In genomic region chr13:58972511-58972910, GRCm38 (mm10) we compare ENCODE assay signal across 20 mouse cellular contexts.
A peak's percentile ranks its signal among the peaks of the same experiment; 100 is the strongest.
DNase-seq lines count a peak whose midpoint lies in the region; ATAC-seq and TF ChIP-seq lines count a peak whose summit lies in the region.
"Had no signal": no experiment of that assay in that cellular context is flagged by ENCODE, and none has a peak within 500 bp of the region (broad histone marks: within the 10 kb centered on the region; RNA-seq: fewer than 3 reads in every experiment).

No protein-coding gene starts in this region.

- H3K9me3 ChIP-seq in midbrain, postnatal 0 days (ENCODE audit: low read length) = no peaks in the 10 kb centered on the region
- H3K9me3 ChIP-seq in midbrain, embryonic 16.5 days (replicated peaks; ENCODE audit: control insufficient read depth, low read length, poor library complexity, severe bottlenecking) = no peaks in the 10 kb centered on the region
- no peaks in the 10 kb centered on the region for H3K9me3 ChIP-seq in forebrain, embryonic 15.5 days
- no peaks in the 10 kb centered on the region; the same call in 1 of the 2 replicates for H3K9me3 ChIP-seq in limb, embryonic 13.5 days
- H3K9me3 ChIP-seq: embryonic facial prominence, embryonic 12.5 days; heart, embryonic 12.5 days; midbrain, embryonic 12.5 days had no signal

- WGBS in midbrain, postnatal 0 days = 67% methylated on average over 5 of the region's 5 CpGs
- 67% methylated on average over 5 of the region's 5 CpGs for WGBS in midbrain, embryonic 16.5 days
- WGBS in forebrain, embryonic 15.5 days = 14% methylated on average over 5 of the region's 5 CpGs
- WGBS in limb, embryonic 13.5 days = 53% methylated on average over 5 of the region's 5 CpGs

- H3K4me3 ChIP-seq in midbrain, postnatal 0 days (ENCODE audit: low read depth, low read length) = no peak overlapping the region
- no peak overlapping the region for H3K4me3 ChIP-seq in midbrain, embryonic 16.5 days (ENCODE audit: low read depth, low read length)
- H3K4me3 ChIP-seq in forebrain, embryonic 15.5 days = no peak overlapping the region
- H3K4me3 ChIP-seq in limb, embryonic 13.5 days = no peak overlapping the region
- H3K4me3 ChIP-seq: embryonic facial prominence, embryonic 12.5 days; heart, embryonic 12.5 days; midbrain, embryonic 12.5 days; myocyte had no signal

- DNase-seq in cerebellum, postnatal 14 days = peak; percentile 41 to 60
- no peak for DNase-seq in cerebellum, adult 18-20 months
- DNase-seq in midbrain, postnatal 0 days (ENCODE audit: low spot score) = peak; percentile 55
- no peak for DNase-seq in gastrocnemius, postnatal 36 days
- DNase-seq: adrenal gland, adult 2 months; cerebellum, adult 11-12 months; heart, postnatal 4 days; lung, adult 2 months; thymus, postnatal 36 days had no signal

- no peaks in the 10 kb centered on the region for H3K27me3 ChIP-seq in midbrain, postnatal 0 days (ENCODE audit: insufficient read depth, low read length)
- no peaks in the 10 kb centered on the region for H3K27me3 ChIP-seq in midbrain, embryonic 16.5 days (ENCODE audit: control insufficient read depth, insufficient read depth, low read depth, low read length)
- no peaks in the 10 kb centered on the region for H3K27me3 ChIP-seq in forebrain, embryonic 15.5 days
- no peaks in the 10 kb centered on the region for H3K27me3 ChIP-seq in limb, embryonic 13.5 days
- H3K27me3 ChIP-seq: heart, embryonic 12.5 days; midbrain, embryonic 12.5 days had no signal

- H3K27ac ChIP-seq in midbrain, postnatal 0 days (ENCODE audit: low read depth, low read length) = no peak overlapping the region
- H3K27ac ChIP-seq in midbrain, embryonic 16.5 days (ENCODE audit: low read length) = no peak overlapping the region
- peak overlapping the region; percentile 58 for H3K27ac ChIP-seq in forebrain, embryonic 15.5 days (replicated peaks)
- peak overlapping the region; percentile 48; the same call in 1 of the 2 replicates for H3K27ac ChIP-seq in limb, embryonic 13.5 days
- H3K27ac ChIP-seq: embryonic facial prominence, embryonic 12.5 days; kidney, postnatal 0 days; macrophage had no signal

- no peaks in the 10 kb centered on the region for H3K36me3 ChIP-seq in midbrain, postnatal 0 days (ENCODE audit: insufficient read depth, low read length)
- no peaks in the 10 kb centered on the region for H3K36me3 ChIP-seq in midbrain, embryonic 16.5 days (ENCODE audit: control insufficient read depth, insufficient read depth, low read length)
- H3K36me3 ChIP-seq in forebrain, embryonic 15.5 days = no peaks in the 10 kb centered on the region
- no peaks in the 10 kb centered on the region for H3K36me3 ChIP-seq in limb, embryonic 13.5 days
- H3K36me3 ChIP-seq: embryonic facial prominence, embryonic 12.5 days; heart, embryonic 12.5 days; midbrain, embryonic 12.5 days had no signal

- H3K4me2 ChIP-seq in midbrain, postnatal 0 days (ENCODE audit: low read depth, low read length, poor library complexity, severe bottlenecking) = no peak overlapping the region
- no peak overlapping the region for H3K4me2 ChIP-seq in midbrain, embryonic 16.5 days (ENCODE audit: low read length)
- H3K4me2 ChIP-seq in forebrain, embryonic 15.5 days (replicated peaks) = no peak overlapping the region
- H3K4me2 ChIP-seq in limb, embryonic 13.5 days (replicated peaks) = no peak overlapping the region
- H3K4me2 ChIP-seq: embryonic facial prominence, embryonic 12.5 days; heart, embryonic 12.5 days; midbrain, embryonic 12.5 days had no signal

- TF ChIP-seq CTCF in midbrain, postnatal 0 days (IDR thresholded peaks at IDR 0.05) = no peak

- intact Hi-C loops in gastrocnemius, postnatal 36 days (cut with DNase I) = no loop called here

- no peak overlapping the region for H3K9ac ChIP-seq in midbrain, postnatal 0 days (replicated peaks; ENCODE audit: low read length, poor library complexity, severe bottlenecking)
- H3K9ac ChIP-seq in midbrain, embryonic 16.5 days (ENCODE audit: low read depth, low read length) = no peak overlapping the region
- H3K9ac ChIP-seq in forebrain, embryonic 15.5 days (replicated peaks) = no peak overlapping the region
- H3K9ac ChIP-seq in limb, embryonic 13.5 days = no peak overlapping the region
- H3K9ac ChIP-seq: embryonic facial prominence, embryonic 12.5 days; heart, embryonic 12.5 days; midbrain, embryonic 12.5 days had no signal

- H3K4me1 ChIP-seq in midbrain, postnatal 0 days (ENCODE audit: insufficient read depth, low read length) = 0 out of 2 replicates have a peak, but pooled peaks cover 2% of the 10 kb centered on the region
- no peaks in the 10 kb centered on the region; the same call in 1 of the 2 replicates for H3K4me1 ChIP-seq in midbrain, embryonic 16.5 days (ENCODE audit: control insufficient read depth, insufficient read depth, low read length)
- H3K4me1 ChIP-seq in forebrain, embryonic 15.5 days = peaks cover 23% of the 10 kb centered on the region
- H3K4me1 ChIP-seq in limb, embryonic 13.5 days = peaks cover 34% of the 10 kb centered on the region

- no peak for ATAC-seq in midbrain, postnatal 0 days (ENCODE audit: low FRiP score)
- ATAC-seq in midbrain, embryonic 16.5 days = no peak
- no peak for ATAC-seq in forebrain, embryonic 15.5 days (replicated peaks)
- ATAC-seq in limb, embryonic 13.5 days (ENCODE audit: low FRiP score, low read depth) = no peak
- ATAC-seq in megakaryocyte progenitor cell, adult 5-6 weeks (replicated peaks; ENCODE audit: poor library complexity) = no peak
- ATAC-seq: intestine, postnatal 0 days had no signal

Comparison
In these comparisons a context has a peak if more than half of its experiments do, and no peak if none do; other contexts are left out.
1. DNase-seq: peak in cerebellum, postnatal 14 days (2 of 2) and midbrain, postnatal 0 days (single experiment); none in cerebellum, adult 18-20 months (0 of 2) and gastrocnemius, postnatal 36 days (0 of 2).
2. H3K27ac ChIP-seq: peak in forebrain, embryonic 15.5 days (single experiment) and limb, embryonic 13.5 days (single experiment); none in midbrain, postnatal 0 days (single experiment) and midbrain, embryonic 16.5 days (single experiment).